Mouse (Mus musculus): ENCODE measurements around the gene Rfx5. TPM values are rescaled to one million over a fixed set of nuclear protein-coding genes. Genes with fewer than 3 reads are reported as not detected.
"Not testable (repeated sequence)": the region's sequence is repeated elsewhere in the genome, so short reads cannot be mapped to it uniquely, and the experiment has no call there.

The Rfx5 gene
- total RNA-seq (2022), result 10 to 100 TPM; 25.3 to 30.5 (median 27.1) TPM

- DNase-seq (ENCODE audit: low spot score in 2 of 2), result peak; percentile 75 to 95
Observed at GRCm38 (mm10) chr3:94953764-94954616, at the start of gene Rfx5. TSS of gene Rfx5 (plus strand) at chr3:94954075.

- not testable (repeated sequence) for DNase-seq (ENCODE audit: low spot score in 2 of 2)
Observed at GRCm38 (mm10) chr3:94904759-94905158, 49.1 kb upstream of the Rfx5 start.

- DNase-seq (ENCODE audit: low spot score in 2 of 2), result no peak
Observed at GRCm38 (mm10) chr3:94906482-94906881, 47.4 kb upstream of the Rfx5 start.

- DNase-seq (ENCODE audit: low spot score in 2 of 2), result no peak
Observed at GRCm38 (mm10) chr3:94911050-94911693, 42.7 kb upstream of the Rfx5 start.

GRCm38 (mm10) chr3:94913801-94914200, 40.1 kb upstream of the Rfx5 start:
- no peak for DNase-seq (ENCODE audit: low spot score in 2 of 2)

GRCm38 (mm10) chr3:94915903-94916741, 37.8 kb upstream of the Rfx5 start:
- DNase-seq (ENCODE audit: low spot score in 2 of 2), result no peak

- peak; percentile 12 to 31 for DNase-seq (ENCODE audit: low spot score in 2 of 2)
Observed at GRCm38 (mm10) chr3:94917816-94918361, 36.0 kb upstream of the Rfx5 start.

- no peak for DNase-seq (ENCODE audit: low spot score in 2 of 2)
Observed at GRCm38 (mm10) chr3:94918845-94919244, 35.0 kb upstream of the Rfx5 start.

- no peak for DNase-seq (ENCODE audit: low spot score in 2 of 2)
Observed at GRCm38 (mm10) chr3:94921104-94921503, 32.8 kb upstream of the Rfx5 start.

GRCm38 (mm10) chr3:94922333-94922732, 31.5 kb upstream of the Rfx5 start:
- no peak for DNase-seq (ENCODE audit: low spot score in 2 of 2)

- no peak for DNase-seq (ENCODE audit: low spot score in 2 of 2)
Observed at GRCm38 (mm10) chr3:94924688-94925087, 29.2 kb upstream of the Rfx5 start.

- DNase-seq (ENCODE audit: low spot score in 2 of 2), result not testable (repeated sequence)
Observed at GRCm38 (mm10) chr3:94926301-94926736, 27.6 kb upstream of the Rfx5 start.

GRCm38 (mm10) chr3:94928979-94929378, 24.9 kb upstream of the Rfx5 start:
- DNase-seq (ENCODE audit: low spot score in 2 of 2), result not testable (repeated sequence)

GRCm38 (mm10) chr3:94930386-94931266, 23.2 kb upstream of the Rfx5 start:
- not testable (repeated sequence) for DNase-seq (ENCODE audit: low spot score in 2 of 2)

GRCm38 (mm10) chr3:94931427-94932082, 22.3 kb upstream of the Rfx5 start:
- DNase-seq (ENCODE audit: low spot score in 2 of 2), result not testable (repeated sequence)

GRCm38 (mm10) chr3:94932279-94932678, 21.6 kb upstream of the Rfx5 start:
- not testable (repeated sequence) for DNase-seq (ENCODE audit: low spot score in 2 of 2)

GRCm38 (mm10) chr3:94932809-94933564, 20.9 kb upstream of the Rfx5 start, which contains the start of gene Selenbp1:
TSS of gene Selenbp1 (plus strand) at chr3:94933056.
- peak in 1 of 2 experiments; percentile 36 for DNase-seq (ENCODE audit: low spot score in 2 of 2)

- DNase-seq (ENCODE audit: low spot score in 2 of 2), result not testable (repeated sequence)
Observed at GRCm38 (mm10) chr3:94933604-94934003, 20.3 kb upstream of the Rfx5 start.

GRCm38 (mm10) chr3:94934564-94934963, 19.3 kb upstream of the Rfx5 start:
- DNase-seq (ENCODE audit: low spot score in 2 of 2), result not testable (repeated sequence)

All from left cerebral cortex, adult 8-10 months (tissue).